Mouse (Mus musculus) left cerebral cortex, adult 11 months (tissue): ENCODE measurements around the gene Dclre1a.
"Not testable (repeated sequence)": the region's sequence is repeated elsewhere in the genome, so short reads cannot be mapped to it uniquely, and the experiment has no call there.

Experiments
- DNase-seq: peaks from one replicate; pipeline ENCODE4 v3.0.0; 2022; ENCODE audit warnings: low spot score

Dclre1a gene

DNA sequence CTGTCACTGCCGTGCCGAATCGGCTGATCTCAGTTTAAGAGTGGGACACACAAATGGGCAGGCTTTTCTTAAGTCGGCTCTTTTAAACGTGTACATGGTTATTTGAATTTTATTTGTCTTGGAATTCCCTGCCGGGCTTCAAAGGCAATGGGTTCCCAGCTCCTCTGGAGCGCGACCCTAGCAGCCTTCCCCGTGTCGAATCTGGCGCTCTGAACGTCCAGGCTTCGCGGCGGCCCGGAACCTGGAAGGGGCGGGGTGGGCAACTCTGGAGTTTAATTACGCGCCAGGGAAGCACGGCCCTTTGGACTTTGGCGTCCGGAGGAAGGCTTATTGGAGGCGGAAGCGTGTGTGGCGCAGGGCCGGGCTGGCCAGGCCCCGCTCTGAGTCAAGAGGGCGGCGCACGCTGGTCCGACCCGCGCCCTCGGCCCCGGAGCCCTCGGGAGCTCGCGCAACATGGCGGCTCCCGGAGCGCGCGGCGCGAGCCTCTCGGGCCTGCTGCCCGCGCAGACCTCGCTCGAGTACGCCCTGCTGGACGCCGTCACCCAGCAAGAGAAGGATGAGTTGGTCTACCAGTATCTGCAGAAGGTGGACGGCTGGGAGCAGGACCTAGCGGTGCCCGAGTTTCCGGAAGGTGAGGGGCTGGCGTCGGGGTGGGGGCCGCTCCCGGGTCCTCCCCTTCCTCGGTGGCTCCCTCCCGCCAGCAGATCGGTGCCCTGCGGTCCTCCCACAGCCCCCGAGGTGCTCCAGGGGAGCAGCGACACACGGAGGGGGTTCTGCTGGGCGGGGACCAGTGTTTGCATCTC lies 409 bp upstream of the Dclre1a start, which contains the start of gene Nhlrc2:
TSS of gene Nhlrc2 (plus strand) at position 32 of the 803 bp plus-strand sequence.
- DNase-seq, result no peak

DNA sequence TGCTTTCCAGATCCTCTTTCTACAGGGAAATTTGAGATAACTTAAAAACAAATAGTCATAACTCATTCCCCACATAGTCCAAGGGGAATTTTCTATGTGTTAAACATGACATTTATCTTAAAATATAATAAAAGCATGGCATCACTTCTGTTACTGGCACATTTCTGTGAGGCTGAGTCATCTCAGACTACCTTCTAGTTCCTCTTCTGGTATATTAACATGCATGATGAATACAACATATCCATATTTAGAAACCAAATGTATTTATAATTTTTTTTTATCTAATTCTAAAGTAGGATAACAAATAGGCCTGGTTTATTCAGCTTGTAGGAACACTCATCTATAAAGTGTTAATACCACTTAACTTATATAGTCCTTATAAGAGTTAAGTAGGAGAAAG lies 2.0 kb downstream of the Dclre1a start:
- no peak for DNase-seq

DNA sequence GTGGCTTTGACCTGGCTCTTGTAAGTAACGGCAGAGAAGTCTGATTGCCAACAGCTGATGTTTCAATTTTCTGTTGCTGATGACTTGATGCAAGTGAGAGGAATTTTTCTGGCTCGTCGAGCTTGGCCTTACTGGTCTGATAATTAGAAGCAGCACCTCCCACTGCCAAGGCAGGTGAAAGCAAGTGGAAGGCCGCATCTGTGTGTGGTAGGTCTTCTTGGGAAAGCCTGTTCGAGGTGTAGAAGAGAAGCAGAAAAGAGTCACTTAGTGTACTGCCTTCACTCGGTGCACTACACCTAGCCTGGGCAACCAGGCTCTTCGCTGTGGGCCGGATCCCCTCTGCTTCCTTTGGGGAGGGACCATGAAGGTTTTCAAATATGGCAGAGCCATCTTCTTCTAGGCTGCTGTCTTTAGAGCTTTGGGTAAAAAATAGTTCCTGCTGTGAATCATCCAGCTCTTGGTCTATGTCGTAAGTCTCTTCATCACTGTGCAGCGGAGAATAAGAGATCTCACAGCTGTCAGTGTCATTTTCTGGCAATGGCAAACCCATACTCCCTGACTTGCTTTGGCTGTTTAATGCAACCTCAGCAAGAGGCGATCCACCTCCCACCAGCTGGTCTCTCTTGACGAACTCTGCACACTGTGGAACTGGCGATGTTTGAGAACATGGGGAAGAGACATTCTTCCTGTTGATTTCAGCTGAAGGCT lies 3.2 kb downstream of the Dclre1a start:
- no peak for DNase-seq

DNA sequence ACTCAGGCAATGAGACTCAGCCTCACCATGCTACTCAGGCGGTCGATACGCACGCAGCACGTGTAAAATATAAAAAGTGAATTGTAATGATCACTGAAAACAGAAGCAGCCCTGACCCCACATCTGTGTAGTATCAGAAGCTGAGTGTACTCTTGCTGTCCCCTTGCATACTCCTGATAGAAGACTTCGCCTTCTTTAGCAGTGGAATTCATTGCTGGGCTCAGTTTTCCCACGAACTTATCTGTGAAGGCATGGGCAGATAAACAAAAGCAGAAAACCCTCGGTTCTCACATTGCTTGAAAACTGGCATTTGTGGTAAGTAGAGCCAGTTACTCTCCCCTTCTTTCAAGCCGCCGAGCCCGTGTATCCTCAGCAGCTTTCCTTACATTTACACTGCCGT lies 4.7 kb downstream of the Dclre1a start:
- DNase-seq, result no peak

DNA sequence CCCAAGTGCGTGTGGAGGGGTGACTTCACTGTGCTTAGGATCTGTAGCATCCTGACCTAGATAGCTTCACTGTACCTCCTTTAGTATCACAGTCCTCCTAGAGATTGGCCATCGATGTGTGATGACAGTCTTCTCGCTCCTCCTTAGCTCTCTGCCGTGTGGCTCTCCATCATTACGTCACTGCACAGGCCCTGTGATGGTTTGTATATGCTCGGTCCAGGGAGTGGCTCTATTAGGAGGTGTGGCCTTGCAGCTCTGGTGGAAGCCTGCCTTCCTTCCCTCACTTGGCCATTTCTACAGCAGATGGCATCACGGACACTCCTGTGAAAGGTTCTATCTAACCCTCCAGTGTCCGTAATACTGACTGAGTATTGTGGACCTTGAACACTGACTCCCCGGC lies 12.3 kb downstream of the Dclre1a start:
- no peak for DNase-seq

DNA sequence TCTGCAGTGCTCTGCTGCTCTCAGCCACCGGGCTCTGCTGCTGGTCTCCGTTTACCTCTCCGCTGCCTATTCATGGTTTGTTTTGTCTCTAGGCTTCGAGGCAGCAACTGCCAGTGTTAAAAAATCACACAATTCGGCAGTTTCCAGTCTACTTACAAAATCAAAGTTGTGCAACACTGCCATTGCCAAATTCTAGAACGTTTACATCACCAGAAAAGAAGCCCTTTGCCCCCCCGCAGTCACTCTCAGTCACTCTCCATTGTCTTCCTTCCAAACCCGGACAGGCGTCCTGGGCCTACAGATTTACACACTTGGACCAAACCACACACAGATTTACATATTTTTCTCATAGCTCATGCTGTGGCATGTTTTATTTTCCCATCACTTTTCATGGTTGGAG lies 13.0 kb downstream of the Dclre1a start:
- DNase-seq, result no peak

DNA sequence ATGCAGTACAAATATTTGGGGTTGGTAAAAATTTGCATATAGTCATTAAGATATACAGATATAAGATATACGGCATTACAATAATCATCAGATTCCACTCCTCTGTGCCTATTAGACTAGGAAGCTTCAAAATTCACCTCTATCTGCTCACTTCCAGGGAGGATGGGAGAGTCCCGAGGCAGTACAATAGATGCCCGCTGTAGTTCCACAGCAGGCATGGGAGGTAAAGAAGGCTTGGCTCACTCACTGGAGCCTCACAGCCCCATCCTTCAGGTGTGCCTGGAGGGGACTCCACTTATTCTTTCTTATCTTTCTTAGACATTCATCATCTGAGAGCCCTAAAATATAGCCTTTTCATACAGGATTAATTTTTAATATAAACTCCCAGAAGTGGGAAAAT lies 13.7 kb downstream of the Dclre1a start:
- DNase-seq, result no peak

DNA sequence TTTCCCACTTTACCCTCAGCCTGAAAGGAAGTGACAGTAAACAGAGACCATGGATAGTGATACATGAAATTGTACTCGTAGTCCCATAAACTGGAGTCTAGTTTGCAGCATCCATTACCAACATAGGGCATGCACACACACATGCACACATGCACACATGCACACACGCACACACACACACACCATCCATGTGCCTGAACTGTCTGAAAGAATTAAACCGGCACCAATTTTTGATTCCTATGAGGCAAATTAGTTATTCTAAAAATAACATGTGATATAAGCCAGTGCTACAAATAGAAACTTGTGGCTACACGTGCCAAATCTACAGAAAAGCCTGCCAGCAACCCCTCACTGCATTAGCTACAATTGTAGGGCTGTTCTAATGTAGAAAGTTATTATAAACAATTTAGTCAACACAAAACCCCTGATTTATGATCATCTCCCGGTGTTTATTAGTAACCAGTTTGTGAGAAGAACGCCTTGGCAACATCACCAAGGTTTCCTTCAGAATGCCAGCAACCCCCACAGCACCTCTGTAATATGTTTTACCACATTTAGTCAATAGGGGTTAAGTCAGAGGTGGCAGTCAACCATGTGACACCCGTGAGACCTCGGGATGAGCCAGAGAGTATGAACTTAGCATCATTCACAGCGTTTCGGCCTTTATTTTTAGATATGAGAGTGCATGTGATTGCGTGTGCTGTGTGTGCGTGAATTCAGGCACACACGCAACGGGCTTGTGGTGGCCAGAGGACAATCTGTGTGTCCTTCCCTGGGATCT lies 14.5 kb downstream of the Dclre1a start:
- DNase-seq, result no peak

DNA sequence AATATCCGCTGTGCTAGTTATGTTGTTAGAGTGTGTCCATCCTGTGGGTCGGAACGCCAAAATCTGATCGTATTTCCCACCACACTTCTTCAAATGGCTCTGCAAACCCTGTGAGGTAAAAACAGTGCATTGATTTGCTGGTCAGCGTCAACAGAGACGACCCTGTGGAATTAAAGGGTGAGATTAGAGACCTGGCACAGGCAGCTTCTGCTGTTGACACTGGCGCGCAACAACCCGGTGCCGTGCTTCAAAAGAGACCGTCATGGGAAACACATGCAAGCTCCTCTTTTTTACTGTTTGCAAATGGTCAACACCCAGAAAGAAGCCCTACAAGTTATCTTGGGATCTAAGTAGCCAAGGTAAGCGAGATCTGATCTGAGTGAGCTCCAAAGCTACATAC lies 16.8 kb downstream of the Dclre1a start:
- DNase-seq, result no peak

DNA sequence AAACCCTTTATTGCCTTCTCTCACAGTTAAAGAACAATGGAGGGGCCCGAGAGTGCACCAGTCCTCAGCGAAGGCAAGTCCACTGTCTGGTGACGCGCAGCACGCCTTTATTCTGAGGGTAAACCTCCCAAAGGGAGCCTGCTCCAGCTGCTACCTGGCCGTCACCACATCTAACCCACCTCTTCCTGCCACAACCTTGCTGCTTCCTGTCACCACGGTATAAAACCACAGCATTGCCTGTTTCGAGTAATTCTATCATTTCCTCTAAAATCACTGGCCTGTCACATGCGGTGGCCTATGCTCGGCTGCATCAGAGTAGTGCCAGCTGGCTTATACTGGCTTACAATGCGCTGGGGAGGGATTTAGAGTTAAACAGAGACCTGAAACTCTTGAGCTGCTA lies 17.5 kb downstream of the Dclre1a start:
- not testable (repeated sequence) for DNase-seq

DNA sequence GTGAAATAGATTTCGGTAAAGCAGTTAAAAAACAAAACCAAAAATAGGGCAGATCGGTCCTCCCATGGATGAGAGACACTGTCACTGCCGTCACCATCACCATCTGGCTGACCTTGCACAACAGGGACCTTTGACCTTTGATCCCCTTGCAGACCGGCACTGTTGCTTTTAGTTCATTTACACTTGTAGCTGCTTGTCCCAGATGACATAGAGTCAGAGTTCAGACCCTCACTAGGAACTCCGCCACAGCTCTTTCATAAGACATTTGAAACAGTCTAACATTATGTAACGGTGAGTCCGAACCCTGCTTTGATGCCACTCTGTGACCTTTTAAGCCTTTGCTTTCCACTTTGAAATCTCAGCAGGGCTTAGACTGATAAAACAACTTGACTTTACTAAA lies 28.6 kb downstream of the Dclre1a start:
- DNase-seq, result not testable (repeated sequence)

DNA sequence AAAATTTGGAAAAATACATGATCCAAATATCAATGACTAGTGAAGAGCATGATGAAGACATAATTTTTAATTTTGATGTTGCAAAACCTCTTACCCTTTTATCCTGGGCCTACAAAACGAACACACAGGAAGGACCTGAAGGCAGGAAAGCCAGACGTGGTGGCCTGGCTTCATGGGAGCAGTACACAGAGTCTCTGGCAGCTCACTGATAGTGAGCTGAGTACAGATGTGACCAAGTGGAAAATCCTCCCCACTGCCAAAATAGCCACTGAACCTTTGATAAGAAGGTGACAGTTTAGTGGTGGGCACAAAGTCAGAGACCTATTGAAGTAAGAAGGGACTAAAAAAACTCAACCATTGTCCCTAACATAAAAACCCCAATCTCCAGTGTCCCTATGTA lies 34.5 kb downstream of the Dclre1a start:
- DNase-seq, result not testable (repeated sequence)

DNA sequence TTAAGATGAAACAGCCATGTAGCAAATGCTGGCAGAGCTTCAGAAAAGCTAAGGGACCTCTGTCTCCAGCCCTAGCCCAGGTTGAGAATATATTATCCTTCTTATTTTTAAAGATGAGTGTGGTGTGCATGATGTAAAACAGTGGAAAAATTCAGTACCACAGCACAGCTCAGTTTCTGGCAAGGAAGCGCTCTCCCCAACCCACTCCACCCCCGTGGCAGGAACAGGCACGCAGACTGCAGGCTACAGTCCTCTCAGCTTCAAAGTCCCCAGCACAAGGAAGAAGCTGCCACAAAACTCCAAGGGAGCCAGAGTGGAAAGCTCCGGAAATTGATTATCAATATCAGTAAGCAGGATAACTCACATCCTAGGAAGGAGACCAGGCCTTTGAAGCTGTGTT lies 36.8 kb downstream of the Dclre1a start:
- DNase-seq, result not testable (repeated sequence)

DNA sequence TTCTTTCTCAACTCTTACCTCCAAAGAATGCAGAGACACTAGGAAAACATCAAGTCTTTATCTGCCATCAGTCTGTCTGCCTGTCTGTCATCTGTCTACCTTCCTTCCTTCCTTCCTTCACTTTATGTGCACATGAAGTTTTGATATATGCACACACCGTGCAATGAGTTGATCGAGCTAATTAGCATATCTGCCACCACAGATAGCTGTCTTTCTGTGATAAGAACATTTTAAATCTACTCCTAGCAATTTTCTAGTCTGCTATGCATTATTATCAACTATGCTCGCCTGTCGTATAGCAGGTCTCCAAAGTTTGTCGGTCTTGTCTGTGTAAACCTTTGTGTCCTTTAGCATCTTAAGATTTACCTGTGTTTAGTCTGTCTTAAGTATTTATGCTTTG lies 44.5 kb downstream of the Dclre1a start:
- not testable (repeated sequence) for DNase-seq

DNA sequence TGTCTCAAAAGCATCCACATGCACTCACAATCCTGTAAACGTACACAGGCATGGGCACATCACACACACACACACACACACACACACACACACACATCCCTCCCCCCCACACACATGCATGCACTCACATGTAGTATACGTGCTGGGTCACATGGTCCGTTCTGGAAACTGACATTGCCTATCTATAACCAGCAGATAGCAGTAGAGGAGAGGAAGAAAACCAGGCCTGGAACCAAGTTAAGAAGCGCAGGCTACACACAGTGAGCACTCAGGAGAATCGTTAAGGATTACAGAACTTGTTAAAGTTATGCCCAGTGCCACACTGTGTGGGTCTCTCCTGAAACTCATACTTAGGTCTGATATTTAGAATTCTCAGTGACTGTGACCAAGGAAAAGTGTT lies 45.0 kb downstream of the Dclre1a start:
- not testable (repeated sequence) for DNase-seq

DNA sequence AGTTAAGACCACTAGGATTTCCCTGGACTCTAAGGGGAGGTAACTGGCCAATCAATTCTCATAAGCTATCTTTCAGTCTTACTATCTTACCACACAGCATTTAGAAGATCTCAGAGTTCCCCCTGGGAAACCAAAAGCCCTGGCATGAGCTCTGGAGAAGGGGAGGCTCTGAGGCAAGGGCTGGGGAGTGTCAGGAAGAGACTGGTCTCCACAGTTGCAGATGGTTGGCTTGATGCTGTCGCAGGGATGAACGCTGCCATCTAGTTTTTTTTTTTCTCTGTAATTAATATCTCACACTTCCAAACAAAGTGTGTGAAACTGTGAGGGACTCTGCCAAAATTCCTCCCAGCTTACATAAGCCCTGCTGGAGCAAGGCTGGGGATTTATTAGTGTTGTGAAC lies 53.9 kb downstream of the Dclre1a start:
- not testable (repeated sequence) for DNase-seq

DNA sequence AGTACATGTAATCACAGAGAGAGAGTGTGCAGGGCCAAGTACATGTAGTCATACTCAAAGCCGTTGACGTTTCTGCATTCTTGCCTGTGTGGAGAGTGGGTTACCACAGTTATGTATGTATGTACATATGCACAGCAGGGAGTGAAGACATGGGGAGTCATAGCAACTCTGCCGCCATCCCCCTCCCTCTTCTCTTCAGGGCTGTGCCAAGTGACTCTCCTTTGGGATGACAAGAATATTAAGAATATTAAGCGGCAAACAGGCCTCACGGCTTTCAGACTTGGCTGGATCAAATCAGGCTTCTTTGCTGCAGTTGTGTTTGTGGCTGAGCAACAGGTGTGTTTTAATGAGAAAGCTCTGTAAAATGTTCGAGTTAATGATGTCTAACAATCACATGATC lies 58.4 kb downstream of the Dclre1a start:
- no peak for DNase-seq

DNA sequence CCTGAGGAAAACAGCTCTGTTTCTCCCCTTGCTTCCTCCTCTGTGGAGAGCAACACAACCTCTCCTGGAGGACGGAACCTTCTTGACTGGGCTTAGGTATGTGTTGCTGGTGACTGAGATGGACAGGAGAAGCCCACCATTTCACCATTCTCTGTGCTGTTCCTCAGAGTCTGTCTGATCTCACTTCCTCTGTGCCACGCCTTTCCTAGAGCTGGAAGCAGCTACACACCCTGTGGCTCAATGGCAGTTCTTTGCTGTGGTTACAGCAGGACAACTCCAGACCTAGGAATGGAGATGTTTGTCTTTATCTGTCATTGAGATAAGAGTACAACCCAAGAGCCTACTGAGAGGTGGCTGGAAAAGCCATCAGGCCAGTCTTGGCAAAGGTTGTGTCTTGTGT lies 60.7 kb downstream of the Dclre1a start:
- no peak for DNase-seq

DNA sequence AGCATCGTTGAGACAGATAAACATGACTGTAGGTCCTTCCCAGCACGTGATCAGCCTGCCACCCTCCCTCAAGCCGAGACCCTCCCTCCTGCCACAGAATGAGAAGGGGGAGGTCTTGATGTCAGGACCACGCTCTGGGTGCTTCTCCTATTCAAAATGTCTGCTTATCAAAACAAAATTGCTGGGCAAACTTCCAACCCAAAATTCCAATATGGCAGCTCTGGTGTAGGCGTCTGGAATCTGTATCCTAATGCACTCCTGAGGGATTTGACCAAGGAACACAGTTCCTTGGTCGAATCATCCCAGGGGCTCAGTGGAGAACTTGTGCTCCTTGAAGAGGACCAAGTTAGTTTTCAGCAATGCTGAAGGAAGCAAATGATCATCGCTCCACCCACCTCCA lies 61.1 kb downstream of the Dclre1a start:
- DNase-seq, result no peak

DNA sequence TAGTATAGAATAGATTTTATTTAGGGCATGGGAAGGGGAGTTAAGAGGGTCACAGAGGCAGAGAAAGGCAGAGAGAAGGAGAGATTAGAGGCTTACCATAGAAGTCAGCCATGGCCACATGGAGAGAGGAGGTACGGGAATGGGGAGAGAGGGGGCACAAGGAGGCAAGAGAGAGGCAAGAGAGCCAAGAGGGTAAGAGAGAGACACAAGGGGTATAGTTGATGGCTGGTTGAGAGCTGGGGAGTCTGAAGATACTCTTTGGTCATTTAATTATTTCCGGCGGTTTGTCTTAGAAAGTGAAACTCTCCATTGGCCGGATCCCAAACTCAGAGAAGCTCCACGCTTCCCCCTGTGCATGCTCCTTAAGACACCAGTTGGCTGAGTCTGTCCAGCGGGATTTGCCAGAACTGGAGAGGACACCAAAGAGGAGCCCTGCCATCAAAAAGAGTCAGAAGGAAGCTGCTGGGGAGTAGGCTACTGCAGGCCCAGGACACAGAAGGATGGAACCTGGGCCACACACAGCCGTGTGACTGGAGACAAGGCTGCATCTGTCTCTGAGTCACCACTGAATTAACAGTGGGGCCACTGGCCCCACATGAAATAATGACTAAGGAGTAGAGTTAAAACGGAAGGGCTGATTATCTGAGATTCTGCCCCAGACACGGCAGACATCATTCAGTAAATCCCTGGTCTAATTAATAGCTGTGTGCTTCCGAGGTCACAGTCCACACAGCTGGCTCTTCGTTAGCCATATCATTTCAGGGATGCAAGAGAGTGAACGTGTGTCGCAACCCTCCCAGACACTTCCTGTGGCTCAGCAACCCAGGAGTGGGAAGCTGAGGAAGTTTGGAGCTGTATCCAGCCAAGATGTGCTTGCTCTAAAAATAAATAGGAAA lies 62.4 kb downstream of the Dclre1a start:
- no peak for DNase-seq

DNA sequence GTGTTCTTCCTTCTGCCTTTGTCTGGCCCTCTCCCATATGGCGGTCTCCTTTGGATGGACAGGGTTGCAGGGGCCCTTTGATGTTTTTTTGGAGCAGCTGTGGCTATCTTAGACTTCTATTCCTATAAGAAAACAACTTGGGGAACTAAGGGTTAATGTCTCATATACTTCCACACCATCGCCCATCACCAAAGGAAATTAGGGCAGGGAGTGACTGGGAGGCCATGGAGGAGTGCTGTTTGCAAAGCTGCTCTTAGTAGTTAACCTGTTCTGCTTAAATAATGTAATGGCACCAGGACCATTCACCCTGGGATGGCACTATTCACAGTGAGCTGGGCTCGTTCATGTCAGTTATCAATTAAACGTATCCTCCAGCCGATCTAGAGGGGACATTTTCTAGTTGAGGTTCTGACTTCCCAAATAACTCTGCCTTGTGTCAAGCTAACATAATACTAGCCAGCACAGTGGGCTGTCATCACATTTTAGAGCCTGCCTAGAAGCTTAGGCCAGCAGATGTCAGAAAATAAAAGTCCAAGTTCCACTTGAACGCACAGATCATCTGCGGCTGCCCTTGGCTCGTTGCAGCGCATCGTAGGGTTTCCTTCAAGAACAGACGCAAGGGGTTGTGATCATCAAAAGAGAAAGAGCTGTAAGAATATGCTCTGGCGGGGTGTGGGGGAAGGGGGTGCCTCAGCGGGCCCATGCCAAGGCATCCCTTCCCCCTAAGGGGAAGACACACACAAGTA lies 63.2 kb downstream of the Dclre1a start:
- DNase-seq, result no peak
